Mouse (Mus musculus): ENCODE data around the gene Tnf.

DNA sequence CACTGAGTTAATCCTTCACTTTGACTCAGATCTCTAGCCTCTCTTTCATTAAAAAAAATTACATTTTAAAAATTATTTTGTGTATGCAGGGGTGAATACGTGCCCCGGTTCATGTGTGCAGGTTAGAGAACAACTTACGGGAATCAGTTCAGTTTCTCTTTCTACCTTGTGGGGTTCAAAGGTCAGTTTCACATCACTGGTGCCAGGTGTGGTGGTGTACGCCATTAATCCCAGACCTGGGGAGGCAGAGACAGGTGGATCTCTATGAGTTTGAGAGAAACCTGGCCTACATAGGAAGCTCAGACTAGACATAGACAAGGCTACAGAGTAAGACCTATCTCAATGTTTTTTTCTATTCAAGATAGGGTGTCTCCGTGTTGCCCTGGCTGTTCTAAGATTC is 11.3 kb upstream of the Tnf start:
- no peak for TF ChIP-seq ZC3H11A (IDR thresholded peaks at IDR 0.05; ENCODE audit: borderline replicate concordance, low read depth, low read length)
- no peak for TF ChIP-seq MAFK (IDR thresholded peaks at IDR 0.05; ENCODE audit: insufficient read depth, low read depth, low read length)
- TF ChIP-seq ZNF384 (IDR thresholded peaks at IDR 0.05; ENCODE audit: low read depth, low read length): no peak
